Mouse (Mus musculus): ENCODE results near the gene Pitpnc1. TPM values are rescaled to one million over a fixed set of nuclear protein-coding genes. Genes with fewer than 3 reads are reported as not detected.

The Pitpnc1 gene
- polyA plus RNA-seq, 1 experiment from 2014 or later = 48.0 TPM

- no peak overlapping the region for H3K4me2 ChIP-seq (ENCODE audit: low read length)
- WGBS = 95% methylated on average over 9 of the region's 9 CpGs
- no peak overlapping the region for H3K9ac ChIP-seq (ENCODE audit: low read depth, low read length)
- ATAC-seq = no peak
- H3K27ac ChIP-seq (ENCODE audit: low read length) = no peak overlapping the region
- H3K4me3 ChIP-seq (ENCODE audit: low read depth, low read length) = no peak overlapping the region
- H3K4me1 ChIP-seq (ENCODE audit: control insufficient read depth, insufficient read depth, low read length) = no peaks in the 10 kb centered on the region; the same call in 1 of the 2 replicates
- H3K9me3 ChIP-seq (replicated peaks; ENCODE audit: control insufficient read depth, low read length, poor library complexity, severe bottlenecking) = no peaks in the 10 kb centered on the region
- H3K36me3 ChIP-seq (ENCODE audit: control insufficient read depth, insufficient read depth, low read length) = no peaks in the 10 kb centered on the region
- H3K27me3 ChIP-seq (ENCODE audit: control insufficient read depth, insufficient read depth, low read depth, low read length) = no peaks in the 10 kb centered on the region
These were observed 62.8 kb downstream of the Pitpnc1 start for GRCm38 (mm10) chr11:107407698-107408097.

GRCm38 (mm10) chr11:107405606-107406333 lies 64.7 kb downstream of the Pitpnc1 start:
- no peaks in the 10 kb centered on the region for H3K27me3 ChIP-seq (ENCODE audit: control insufficient read depth, insufficient read depth, low read depth, low read length)
- no peak for ATAC-seq
- WGBS = 95% methylated on average over 11 of the region's 11 CpGs

GRCm38 (mm10) chr11:107403309-107403708 lies 67.2 kb downstream of the Pitpnc1 start:
- H3K9ac ChIP-seq (ENCODE audit: low read depth, low read length) = no peak overlapping the region
- H3K27ac ChIP-seq (ENCODE audit: low read length) = no peak overlapping the region
- H3K4me3 ChIP-seq (ENCODE audit: low read depth, low read length) = no peak overlapping the region
- H3K4me2 ChIP-seq (ENCODE audit: low read length) = no peak overlapping the region
- H3K4me1 ChIP-seq (ENCODE audit: control insufficient read depth, insufficient read depth, low read length) = no peaks in the 10 kb centered on the region
- no peaks in the 10 kb centered on the region for H3K36me3 ChIP-seq (ENCODE audit: control insufficient read depth, insufficient read depth, low read length)
- ATAC-seq = no peak
- WGBS = 70% methylated on average over 10 of the region's 10 CpGs
- H3K27me3 ChIP-seq (ENCODE audit: control insufficient read depth, insufficient read depth, low read depth, low read length) = no peaks in the 10 kb centered on the region
- H3K9me3 ChIP-seq (replicated peaks; ENCODE audit: control insufficient read depth, low read length, poor library complexity, severe bottlenecking) = no peaks in the 10 kb centered on the region

More at GRCm38 (mm10) chr11:107405606-107406333, 64.7 kb downstream of the Pitpnc1 start:
- Histone ChIP-seq H3K27ac (ENCODE audit: low read length) (no peak overlapping the region), H3K4me1 (ENCODE audit: control insufficient read depth, insufficient read depth, low read length) (no peaks in the 10 kb centered on the region; the same call in 1 of the 2 replicates), H3K4me2 (ENCODE audit: low read length) (no peak overlapping the region), H3K9me3 (replicated peaks; ENCODE audit: control insufficient read depth, low read length, poor library complexity, severe bottlenecking) (no peaks in the 10 kb centered on the region), H3K9ac (ENCODE audit: low read depth, low read length) (no peak overlapping the region), H3K36me3 (ENCODE audit: control insufficient read depth, insufficient read depth, low read length) (no peaks in the 10 kb centered on the region), H3K4me3 (ENCODE audit: low read depth, low read length) (no peak overlapping the region)

DNA sequence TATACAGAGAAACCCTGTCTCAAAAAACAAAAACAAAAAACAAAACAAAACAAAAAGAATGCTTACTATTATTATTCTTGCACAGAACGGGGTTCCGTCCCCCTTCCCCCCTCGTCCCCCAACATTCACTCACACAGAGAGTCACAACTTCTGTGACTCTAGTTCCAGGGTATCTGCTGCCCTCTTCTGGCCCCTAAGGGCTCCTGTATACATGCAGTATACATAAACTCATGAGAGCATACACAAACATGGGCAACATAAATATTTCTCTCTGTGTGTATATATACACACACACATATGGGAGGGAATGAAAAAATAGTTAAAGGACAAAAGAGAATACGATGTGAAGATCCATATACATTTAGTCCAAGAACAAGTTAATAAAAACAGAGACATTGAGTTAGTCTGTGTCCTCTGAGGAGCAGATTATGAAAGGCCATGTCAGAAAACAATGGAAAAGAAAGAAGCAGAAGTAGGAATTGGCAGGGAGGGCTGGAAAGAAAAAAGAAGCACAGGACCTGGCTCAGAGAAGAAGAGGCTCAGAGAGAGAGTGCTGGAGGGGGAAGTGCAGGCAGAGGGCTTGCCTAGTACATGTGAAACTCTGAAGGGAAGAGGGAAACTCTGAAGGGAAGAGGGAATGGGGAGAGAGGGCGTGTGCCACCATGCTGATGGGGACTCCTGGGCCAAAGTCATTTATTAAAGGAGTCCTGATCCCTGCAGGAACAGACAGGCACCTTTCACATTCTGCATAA lies 68.5 kb downstream of the Pitpnc1 start:
- no peak overlapping the region for H3K4me3 ChIP-seq (ENCODE audit: low read depth, low read length)
- no peaks in the 10 kb centered on the region for H3K27me3 ChIP-seq (ENCODE audit: control insufficient read depth, insufficient read depth, low read depth, low read length)
- no peaks in the 10 kb centered on the region for H3K9me3 ChIP-seq (replicated peaks; ENCODE audit: control insufficient read depth, low read length, poor library complexity, severe bottlenecking)
- H3K27ac ChIP-seq (ENCODE audit: low read length) = no peak overlapping the region
- H3K36me3 ChIP-seq (ENCODE audit: control insufficient read depth, insufficient read depth, low read length) = no peaks in the 10 kb centered on the region
- no peak overlapping the region for H3K4me2 ChIP-seq (ENCODE audit: low read length)
- ATAC-seq = no peak
- H3K4me1 ChIP-seq (ENCODE audit: control insufficient read depth, insufficient read depth, low read length) = no peaks in the 10 kb centered on the region
- WGBS = 92% methylated on average over 5 of the region's 5 CpGs
- no peak overlapping the region for H3K9ac ChIP-seq (ENCODE audit: low read depth, low read length)

GRCm38 (mm10) chr11:107400826-107401225 lies 69.7 kb downstream of the Pitpnc1 start:
- 80% methylated on average over 7 of the region's 7 CpGs for WGBS
- no peak for ATAC-seq
- Histone ChIP-seq H3K27me3 (ENCODE audit: control insufficient read depth, insufficient read depth, low read depth, low read length) (no peaks in the 10 kb centered on the region), H3K9me3 (replicated peaks; ENCODE audit: control insufficient read depth, low read length, poor library complexity, severe bottlenecking) (no peaks in the 10 kb centered on the region), H3K4me1 (ENCODE audit: control insufficient read depth, insufficient read depth, low read length) (no peaks in the 10 kb centered on the region), H3K9ac (ENCODE audit: low read depth, low read length) (no peak overlapping the region), H3K27ac (ENCODE audit: low read length) (no peak overlapping the region), H3K4me2 (ENCODE audit: low read length) (no peak overlapping the region), H3K4me3 (ENCODE audit: low read depth, low read length) (no peak overlapping the region), H3K36me3 (ENCODE audit: control insufficient read depth, insufficient read depth, low read length) (no peaks in the 10 kb centered on the region)

- H3K9me3 ChIP-seq (replicated peaks; ENCODE audit: control insufficient read depth, low read length, poor library complexity, severe bottlenecking) = no peaks in the 10 kb centered on the region
- H3K9ac ChIP-seq (ENCODE audit: low read depth, low read length) = no peak overlapping the region
- H3K27ac ChIP-seq (ENCODE audit: low read length) = no peak overlapping the region
- no peak overlapping the region for H3K4me3 ChIP-seq (ENCODE audit: low read depth, low read length)
- H3K27me3 ChIP-seq (ENCODE audit: control insufficient read depth, insufficient read depth, low read depth, low read length) = no peaks in the 10 kb centered on the region
- H3K4me2 ChIP-seq (ENCODE audit: low read length) = no peak overlapping the region
- WGBS = 78% methylated on average over 10 of the region's 10 CpGs
- no peaks in the 10 kb centered on the region for H3K4me1 ChIP-seq (ENCODE audit: control insufficient read depth, insufficient read depth, low read length)
- no peak for ATAC-seq
- no peaks in the 10 kb centered on the region for H3K36me3 ChIP-seq (ENCODE audit: control insufficient read depth, insufficient read depth, low read length)
These were observed 70.5 kb downstream of the Pitpnc1 start for GRCm38 (mm10) chr11:107400005-107400404.

DNA sequence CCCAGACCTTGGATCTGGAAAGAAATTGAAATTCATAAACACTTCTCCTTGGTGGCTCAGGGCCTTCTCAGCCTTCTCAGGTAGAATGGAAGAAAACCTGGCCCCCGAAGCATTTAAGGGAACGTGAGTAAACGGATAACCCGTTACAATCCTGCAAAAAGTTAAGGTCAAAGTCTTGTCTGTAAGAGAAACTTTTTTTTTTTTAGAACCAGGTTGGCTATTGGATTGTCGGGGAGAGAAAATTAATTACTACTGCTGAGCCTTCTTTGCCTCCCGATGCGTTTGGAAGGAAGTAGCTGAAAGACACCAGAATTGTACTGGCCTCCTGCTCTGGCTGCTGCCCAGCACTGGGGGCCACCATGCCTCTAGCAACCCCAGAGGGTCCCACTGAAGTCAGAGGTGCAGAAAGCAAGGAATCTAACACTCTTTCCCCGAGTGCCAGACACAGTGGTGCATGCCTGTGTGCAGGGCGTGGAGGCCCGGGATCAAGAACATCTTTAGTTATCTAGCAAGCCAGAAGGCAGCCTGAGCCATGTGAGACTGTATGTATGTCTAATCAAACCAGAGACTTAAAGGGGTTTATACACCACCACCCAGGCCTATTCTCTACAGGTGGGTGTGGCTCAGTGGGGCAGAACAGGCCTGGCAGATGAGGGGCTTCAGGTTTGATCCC lies 73.0 kb downstream of the Pitpnc1 start:
- Histone ChIP-seq H3K9me3 (replicated peaks; ENCODE audit: control insufficient read depth, low read length, poor library complexity, severe bottlenecking) (no peaks in the 10 kb centered on the region), H3K9ac (ENCODE audit: low read depth, low read length) (no peak overlapping the region), H3K4me3 (ENCODE audit: low read depth, low read length) (no peak overlapping the region), H3K27ac (ENCODE audit: low read length) (no peak overlapping the region), H3K4me2 (ENCODE audit: low read length) (no peak overlapping the region), H3K36me3 (ENCODE audit: control insufficient read depth, insufficient read depth, low read length) (no peaks in the 10 kb centered on the region), H3K27me3 (ENCODE audit: control insufficient read depth, insufficient read depth, low read depth, low read length) (no peaks in the 10 kb centered on the region), H3K4me1 (ENCODE audit: control insufficient read depth, insufficient read depth, low read length) (no peaks in the 10 kb centered on the region)
- ATAC-seq = no peak
- 79% methylated on average over 10 of the region's 10 CpGs for WGBS

- Histone ChIP-seq H3K36me3 (ENCODE audit: control insufficient read depth, insufficient read depth, low read length) (no peaks in the 10 kb centered on the region), H3K27ac (ENCODE audit: low read length) (no peak overlapping the region), H3K4me2 (ENCODE audit: low read length) (no peak overlapping the region), H3K9ac (ENCODE audit: low read depth, low read length) (no peak overlapping the region), H3K4me3 (ENCODE audit: low read depth, low read length) (no peak overlapping the region), H3K9me3 (replicated peaks; ENCODE audit: control insufficient read depth, low read length, poor library complexity, severe bottlenecking) (no peaks in the 10 kb centered on the region), H3K27me3 (ENCODE audit: control insufficient read depth, insufficient read depth, low read depth, low read length) (no peaks in the 10 kb centered on the region), H3K4me1 (ENCODE audit: control insufficient read depth, insufficient read depth, low read length) (peaks cover 13% of the 10 kb centered on the region)
- no peak for ATAC-seq
- 85% methylated on average over 3 of the region's 3 CpGs for WGBS
These were observed 76.3 kb downstream of the Pitpnc1 start for GRCm38 (mm10) chr11:107394245-107394644.

GRCm38 (mm10) chr11:107393828-107394165 lies 76.7 kb downstream of the Pitpnc1 start:
- no peak overlapping the region for H3K27ac ChIP-seq (ENCODE audit: low read length)
- H3K36me3 ChIP-seq (ENCODE audit: control insufficient read depth, insufficient read depth, low read length) = no peaks in the 10 kb centered on the region
- no peaks in the 10 kb centered on the region for H3K9me3 ChIP-seq (replicated peaks; ENCODE audit: control insufficient read depth, low read length, poor library complexity, severe bottlenecking)
- H3K9ac ChIP-seq (ENCODE audit: low read depth, low read length) = no peak overlapping the region
- no peak for ATAC-seq
- no peak overlapping the region for H3K4me2 ChIP-seq (ENCODE audit: low read length)
- no peaks in the 10 kb centered on the region for H3K27me3 ChIP-seq (ENCODE audit: control insufficient read depth, insufficient read depth, low read depth, low read length)
- peaks cover 13% of the 10 kb centered on the region for H3K4me1 ChIP-seq (ENCODE audit: control insufficient read depth, insufficient read depth, low read length)
- no peak overlapping the region for H3K4me3 ChIP-seq (ENCODE audit: low read depth, low read length)
- 91% methylated on average over 12 of the region's 12 CpGs for WGBS

Measured in midbrain, embryonic 16.5 days (tissue).